Mouse (Mus musculus) liver, embryonic 14.5 days (tissue): Measurements from ENCODE around the gene Ass1.

Source experiments
- CTCF ChIP-seq: IDR thresholded peaks from 2 replicates; pipeline ENCODE4 v1.5.1; 2016; ENCODE audit warnings: antibody characterized with exemption, low read depth, control low read depth
- EP300 ChIP-seq: IDR thresholded peaks from 2 replicates; pipeline ENCODE4 v1.6.1; 2016; ENCODE audit warnings: antibody characterized with exemption, low read depth

GRCm38 (mm10) chr2:31496141-31496540 lies 26.1 kb downstream of the Ass1 start:
- TF ChIP-seq CTCF (no peak), EP300 (no peak)
